Mouse (Mus musculus) embryonic facial prominence, embryonic 11.5 days (tissue): ENCODE measurements at regions not wholly inside any gene's neighbourhood (a gene's known extent, or its start where the extent isn't known, plus 50 kb on each side); places are given as distances from the start of the nearest gene placed in this dataset.

ENCODE experiments used
- ATAC-seq: fragments of 200-750 bp; cut with Nextera tagmentation; replicated peaks from 2 replicates; pipeline ENCODE4 v1.8.0; 2017; ENCODE audit warnings: low read depth; ENCODE audit not compliant: insufficient number of reproducible peaks, low FRiP score, low TSS enrichment
- DNase-seq: peaks from one replicate; pipeline ENCODE4 v3.0.0-alpha.2; 2015; ENCODE audit warnings: low spot score
- H3K27ac ChIP-seq: fragments of 300-500 bp; sonication (generic); replicated peaks from 2 replicates; pipeline ENCODE4 v1.5.1; 2014; ENCODE audit warnings: mild to moderate bottlenecking, low read depth, low read length, control low read depth
- H3K27me3 ChIP-seq: fragments of 300-500 bp; sonication (generic); 2 replicates; pipeline ENCODE4 v1.6.1; 2014; ENCODE audit warnings: mild to moderate bottlenecking, low read length, moderate library complexity, mixed read lengths; ENCODE audit not compliant: control insufficient read depth, insufficient read depth
- H3K36me3 ChIP-seq: fragments of 300-500 bp; sonication (generic); replicated peaks from 2 replicates; pipeline ENCODE4 v1.6.1; 2014; ENCODE audit warnings: low read depth, mild to moderate bottlenecking, low read length, moderate library complexity, mixed read lengths; ENCODE audit not compliant: control insufficient read depth, insufficient read depth
- H3K4me1 ChIP-seq: fragments of 300-500 bp; sonication (generic); 2 replicates; pipeline ENCODE4 v1.6.1; 2014; ENCODE audit warnings: low read length, mixed read lengths; ENCODE audit not compliant: control insufficient read depth, insufficient read depth
- H3K4me2 ChIP-seq: fragments of 300-500 bp; sonication (generic); 2 replicates; pipeline ENCODE4 v1.6.1; 2014; ENCODE audit warnings: low read depth, mild to moderate bottlenecking, control low read depth, low read length, moderate library complexity
- H3K4me3 ChIP-seq: fragments of 300-500 bp; sonication (generic); 2 replicates; pipeline ENCODE4 v1.5.1; 2014; ENCODE audit warnings: low read depth, low read length, control low read depth
- H3K9ac ChIP-seq: fragments of 300-500 bp; sonication (generic); replicated peaks from 2 replicates; pipeline ENCODE4 v1.6.1; 2014; ENCODE audit warnings: mild to moderate bottlenecking, control low read depth, low read length
- H3K9me3 ChIP-seq: fragments of 300-500 bp; sonication (generic); replicated peaks from 2 replicates; pipeline ENCODE4 v1.6.1; 2016; ENCODE audit warnings: mild to moderate bottlenecking, low read length, inconsistent platforms, mixed read lengths; ENCODE audit not compliant: control insufficient read depth
- WGBS: fragments of 180-500 bp; shearing (Covaris S2); extraction: QIAGEN DNeasy Blood & Tissue Kit; methylation state at CpG from one replicate; pipeline ENCODE4 v1.1.7; 2014; 5-methylcytosine and 5-hydroxymethylcytosine counted together

DNA sequence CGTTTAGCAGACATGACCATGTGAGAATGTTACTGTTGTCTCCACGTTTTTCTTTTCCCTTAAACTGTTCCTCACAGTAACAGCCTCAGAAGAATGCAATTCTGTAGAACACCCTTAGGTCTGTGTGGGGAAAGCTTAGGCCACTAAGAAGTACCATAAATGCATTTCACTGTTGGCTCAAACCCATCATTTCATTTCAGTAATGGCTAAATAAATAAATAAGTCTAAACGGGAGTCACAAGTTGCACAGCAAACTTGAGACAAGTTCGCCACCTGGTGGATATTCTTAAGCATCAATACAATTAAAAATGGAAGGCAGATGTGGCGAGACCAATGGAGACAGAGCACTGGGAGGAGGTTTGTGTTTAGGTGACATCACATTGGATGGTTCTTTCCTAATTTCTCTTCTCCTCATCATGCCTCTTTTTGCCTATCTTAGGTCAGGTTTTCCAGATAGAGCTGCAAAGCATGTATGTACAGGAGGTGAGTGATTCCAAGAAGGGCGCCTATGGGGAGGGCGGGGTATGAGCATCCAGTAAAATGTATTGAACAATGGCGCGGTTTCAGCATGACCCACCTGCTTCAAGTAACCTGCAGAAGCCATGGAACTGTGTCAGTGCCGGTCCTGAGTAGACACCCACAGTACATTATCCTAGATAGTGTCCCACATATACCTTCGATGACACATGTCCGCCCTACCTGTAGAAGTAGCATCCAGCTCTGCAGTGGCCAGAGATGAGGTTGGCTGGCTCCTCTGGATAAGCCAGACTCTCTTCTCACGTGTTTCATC lies 128.8 kb upstream of the Car8 start:
- Histone ChIP-seq H3K4me2 (no peak overlapping the region), H3K36me3 (no peaks in the 10 kb centered on the region), H3K4me3 (no peak overlapping the region), H3K27ac (no peak overlapping the region), H3K27me3 (no peaks in the 10 kb centered on the region), H3K9me3 (no peaks in the 10 kb centered on the region), H3K9ac (no peak overlapping the region), H3K4me1 (no peaks in the 10 kb centered on the region)
- DNase-seq, result peak; percentile 89
- ATAC-seq, result no peak; the same call in 1 of the 2 replicates
- 63% methylated on average over 13 of the region's 13 CpGs for WGBS

DNA sequence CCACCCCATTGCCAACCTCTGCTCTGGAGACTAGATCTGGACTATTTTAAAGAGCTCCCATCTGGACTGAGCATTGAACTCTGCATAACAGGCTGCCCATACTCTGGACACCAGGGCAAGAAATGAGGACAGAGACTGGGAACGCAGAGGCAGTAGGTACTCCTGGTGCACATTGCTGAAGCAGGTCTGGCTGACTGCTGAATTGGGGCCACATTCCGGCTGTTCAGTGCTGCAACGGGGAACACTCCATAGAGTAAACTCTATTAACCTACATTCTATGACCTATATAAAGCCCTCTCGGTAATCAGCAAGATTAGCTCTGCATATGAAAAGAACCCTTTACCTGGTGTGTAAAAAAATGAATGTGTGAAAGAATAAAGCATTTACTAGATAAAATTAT lies 128.1 kb upstream of the Car8 start:
- no peak overlapping the region for H3K9ac ChIP-seq
- no peaks in the 10 kb centered on the region for H3K27me3 ChIP-seq
- H3K4me2 ChIP-seq, result no peak overlapping the region
- no peak overlapping the region for H3K27ac ChIP-seq
- no peak overlapping the region for H3K4me3 ChIP-seq
- no peaks in the 10 kb centered on the region for H3K4me1 ChIP-seq
- H3K9me3 ChIP-seq, result no peaks in the 10 kb centered on the region
- DNase-seq (no peak), ATAC-seq (no peak)
- no peaks in the 10 kb centered on the region for H3K36me3 ChIP-seq
- 68% methylated on average over 4 of the region's 4 CpGs for WGBS

GRCm38 (mm10) chr4:8362409-8362808 lies 123.6 kb upstream of the Car8 start:
- ATAC-seq, result no peak

GRCm38 (mm10) chr4:8361931-8362330 lies 123.1 kb upstream of the Car8 start:
- Histone ChIP-seq H3K4me3 (no peak overlapping the region), H3K9me3 (no peaks in the 10 kb centered on the region), H3K27ac (no peak overlapping the region), H3K27me3 (no peaks in the 10 kb centered on the region), H3K36me3 (no peaks in the 10 kb centered on the region), H3K4me2 (no peak overlapping the region), H3K4me1 (no peaks in the 10 kb centered on the region), H3K9ac (no peak overlapping the region)
- no peak for ATAC-seq
- peak; percentile 52 for DNase-seq
- WGBS, result 25% methylated on average over 2 of the region's 2 CpGs

More at GRCm38 (mm10) chr4:8362409-8362808, 123.6 kb upstream of the Car8 start:
- Histone ChIP-seq H3K27ac (no peak overlapping the region), H3K27me3 (no peaks in the 10 kb centered on the region), H3K9me3 (no peaks in the 10 kb centered on the region), H3K4me1 (no peaks in the 10 kb centered on the region), H3K4me3 (no peak overlapping the region), H3K4me2 (no peak overlapping the region), H3K36me3 (no peaks in the 10 kb centered on the region), H3K9ac (no peak overlapping the region)
- 49% methylated on average over 4 of the region's 4 CpGs for WGBS
- DNase-seq, result no peak

DNA sequence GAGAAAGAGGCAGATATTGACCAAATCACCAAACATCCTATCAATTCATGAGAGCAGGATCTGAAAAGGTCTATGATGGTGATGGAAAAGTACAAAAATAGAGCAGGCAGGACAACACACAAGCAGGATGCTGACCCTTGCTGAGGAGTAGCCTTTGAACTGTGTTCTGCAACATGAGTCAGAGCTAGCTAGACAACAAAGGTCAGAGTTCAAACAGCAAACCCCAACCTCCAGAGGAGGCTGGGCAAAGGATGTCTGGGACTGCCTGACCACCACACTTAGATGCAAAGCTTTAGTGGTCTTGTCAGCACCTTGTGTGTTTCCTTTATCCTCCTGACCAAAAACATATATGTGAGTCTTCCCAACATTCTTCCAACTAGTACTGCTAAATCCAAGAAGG lies 122.5 kb upstream of the Car8 start:
- Histone ChIP-seq H3K27me3 (no peaks in the 10 kb centered on the region), H3K4me1 (no peaks in the 10 kb centered on the region), H3K4me3 (no peak overlapping the region), H3K36me3 (no peaks in the 10 kb centered on the region), H3K9ac (no peak overlapping the region), H3K27ac (no peak overlapping the region), H3K4me2 (no peak overlapping the region), H3K9me3 (no peaks in the 10 kb centered on the region)
- ATAC-seq (no peak), DNase-seq (no peak)

DNA sequence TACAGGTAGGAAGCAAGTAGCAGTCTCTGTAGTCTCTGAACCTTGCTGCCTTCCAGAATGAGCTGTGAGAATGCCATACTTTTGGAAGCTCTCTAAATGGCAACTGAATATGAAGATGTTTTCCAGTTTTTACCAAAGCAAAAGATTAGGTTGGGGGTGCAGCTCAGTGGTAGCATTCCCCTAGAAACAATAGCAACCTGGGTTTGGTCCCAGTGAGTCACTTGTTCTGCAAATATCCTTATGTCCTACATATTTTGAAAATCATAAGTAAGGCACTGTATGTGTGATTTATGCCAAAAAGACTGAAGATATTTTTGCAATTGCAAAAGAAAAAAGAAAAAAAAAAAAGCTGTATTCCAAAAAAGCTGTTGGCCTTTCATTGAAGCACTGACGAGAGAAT lies 118.6 kb upstream of the Car8 start:
- no peak for DNase-seq
- no peaks in the 10 kb centered on the region for H3K4me1 ChIP-seq
- no peaks in the 10 kb centered on the region for H3K36me3 ChIP-seq
- ATAC-seq, result no peak
- H3K9me3 ChIP-seq, result no peaks in the 10 kb centered on the region
- H3K9ac ChIP-seq, result no peak overlapping the region
- no peak overlapping the region for H3K4me3 ChIP-seq
- H3K27me3 ChIP-seq, result no peaks in the 10 kb centered on the region
- WGBS, result 91% methylated on average over 1 of the region's 1 CpGs
- no peak overlapping the region for H3K27ac ChIP-seq
- no peak overlapping the region for H3K4me2 ChIP-seq

GRCm38 (mm10) chr4:8341928-8342327 lies 103.1 kb upstream of the Car8 start:
- Histone ChIP-seq H3K9ac (no peak overlapping the region), H3K4me2 (no peak overlapping the region), H3K27me3 (no peaks in the 10 kb centered on the region), H3K27ac (no peak overlapping the region), H3K9me3 (no peaks in the 10 kb centered on the region), H3K4me3 (no peak overlapping the region), H3K36me3 (no peaks in the 10 kb centered on the region), H3K4me1 (no peaks in the 10 kb centered on the region)
- no peak for ATAC-seq
- DNase-seq, result no peak
- WGBS, result 91% methylated on average over 4 of the region's 4 CpGs

DNA sequence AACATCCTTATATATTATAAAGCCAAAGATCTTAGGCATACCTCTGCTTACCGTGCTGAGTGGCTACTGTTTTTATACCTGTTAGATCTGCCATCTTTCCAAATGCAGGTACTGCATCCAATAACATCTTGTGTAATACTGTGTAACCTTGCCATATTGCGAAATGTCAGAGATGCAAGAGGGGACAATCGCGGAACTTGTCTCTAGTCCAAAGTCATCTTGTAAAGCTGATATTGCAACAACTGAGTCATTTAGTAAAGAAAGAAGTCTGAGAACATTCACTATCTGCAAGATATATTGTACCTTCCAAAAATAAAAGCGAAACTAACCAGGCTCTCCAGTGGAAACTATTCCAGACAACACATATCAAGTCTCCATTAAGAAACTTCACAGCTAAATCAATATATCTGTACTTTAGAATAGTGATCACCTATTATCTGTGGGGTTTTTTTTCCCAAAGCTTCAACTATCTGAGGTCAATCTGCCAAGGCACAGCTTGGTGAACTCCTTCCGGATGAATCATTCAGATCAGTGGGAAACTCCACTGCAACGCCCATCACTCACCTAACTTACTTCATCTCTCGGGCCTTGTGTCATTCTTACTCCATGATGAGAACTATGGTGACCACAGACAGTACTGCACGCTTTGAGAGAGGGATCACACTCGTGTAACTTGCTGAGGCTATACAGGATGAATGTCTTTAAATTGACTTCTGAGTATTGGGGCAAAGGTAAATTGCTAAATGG lies 70.6 kb upstream of the Car8 start:
- Histone ChIP-seq H3K27me3 (no peaks in the 10 kb centered on the region), H3K4me1 (no peaks in the 10 kb centered on the region), H3K9ac (no peak overlapping the region), H3K36me3 (no peaks in the 10 kb centered on the region), H3K4me3 (no peak overlapping the region), H3K9me3 (no peaks in the 10 kb centered on the region), H3K27ac (no peak overlapping the region), H3K4me2 (no peak overlapping the region)
- DNase-seq, result no peak
- 89% methylated on average over 10 of the region's 10 CpGs for WGBS
- no peak for ATAC-seq
